Mouse (Mus musculus): ENCODE results near the gene 1700029F12Rik. TPM values are rescaled to one million over a fixed set of nuclear protein-coding genes. Genes with fewer than 3 reads are reported as not detected.

Gene 1700029F12Rik
- total RNA-seq (2023) = not detected

DNA sequence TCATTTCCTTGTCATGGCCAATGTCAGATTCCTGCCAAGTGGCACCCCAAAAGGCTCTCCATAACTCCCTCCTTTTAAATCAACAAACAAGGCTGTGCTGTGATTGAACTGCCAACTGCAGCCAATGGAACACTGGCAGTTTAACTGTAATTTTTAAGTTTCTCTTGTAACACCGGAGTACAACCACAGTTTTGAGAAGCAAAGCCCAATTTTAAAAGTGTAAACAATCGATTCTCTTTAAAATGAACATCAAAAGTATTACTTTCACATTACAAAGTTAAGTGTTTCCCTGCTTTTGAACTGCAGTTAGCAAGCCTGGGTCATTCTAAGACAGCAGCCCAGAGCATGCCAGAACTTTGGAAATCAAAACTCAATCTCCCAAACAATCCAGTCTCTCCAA, at the start of gene 1700029F12Rik:
TSS of gene 1700029F12Rik (minus strand) at position 101 of the 400 bp plus-strand sequence.

DNA sequence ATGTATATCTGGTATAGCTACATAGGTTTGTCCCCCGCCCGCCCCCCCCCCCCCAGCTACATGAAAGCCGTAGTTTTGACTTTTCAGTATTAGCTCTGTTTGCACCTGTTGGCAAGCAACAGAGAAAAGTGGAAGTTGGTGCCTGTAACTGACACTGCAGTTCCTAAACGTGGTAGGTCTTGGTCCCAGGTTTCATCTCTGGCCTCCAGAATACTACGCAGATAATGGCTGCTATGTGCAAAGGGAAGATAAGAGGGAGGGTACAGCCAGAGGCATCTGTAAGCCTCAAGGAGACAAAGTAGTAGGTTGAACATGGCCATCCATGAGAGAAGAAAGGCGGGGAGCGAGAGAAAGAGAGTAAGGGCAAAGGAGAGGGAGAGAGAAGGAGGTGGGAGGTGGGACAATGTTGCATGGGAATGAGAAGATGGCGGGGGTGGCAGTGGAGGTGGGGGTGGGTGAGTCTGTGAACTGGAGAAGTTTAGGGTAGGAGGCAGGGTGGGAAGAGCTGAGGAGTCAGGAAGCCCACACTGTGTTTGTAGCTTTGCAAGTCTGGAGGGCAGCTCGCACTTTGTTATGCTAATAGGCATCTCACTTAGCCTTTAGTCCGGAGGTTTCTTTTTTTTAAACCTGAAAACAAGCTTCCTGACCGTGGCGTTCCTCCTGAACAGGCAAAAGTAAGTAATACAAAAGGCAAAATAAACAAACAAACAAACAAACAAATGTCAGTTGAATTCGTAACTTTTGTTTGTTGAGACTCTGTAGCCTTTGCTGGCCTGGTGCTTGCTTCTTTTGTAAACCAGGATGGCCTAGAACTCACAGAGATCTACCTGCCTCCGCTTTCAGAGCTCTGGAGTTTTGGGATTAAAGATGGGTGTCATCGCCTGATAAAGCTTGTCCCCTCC, 32.7 kb upstream of the 1700029F12Rik start, which contains the start of gene Fam169a:
TSS of gene Fam169a (plus strand) at position 638 of the 902 bp plus-strand sequence.

Other genes starting within 250 kb of the 1700029F12Rik start
- not detected for gene Gcnt4, start 109.7 kb downstream of the 1700029F12Rik start, total RNA-seq (2023)
- gene Fam169a, start 32.9 kb upstream of the 1700029F12Rik start, total RNA-seq (2023) = not detected
- 100 to 1,000 TPM in 1 of 2 experiments, 1 to 10 TPM in 1; 2.4 to 133 TPM for gene Gm6169, start 64.9 kb upstream of the 1700029F12Rik start, total RNA-seq (2023)
- 10 to 100 TPM; 12.5 to 14.8 TPM for gene Gfm2, start 103.6 kb upstream of the 1700029F12Rik start, total RNA-seq (2023)
- 10 to 100 TPM; 50.1 to 64.4 TPM for gene Nsa2, start 103.6 kb upstream of the 1700029F12Rik start, total RNA-seq (2023)
- gene Hexb, start 164.0 kb upstream of the 1700029F12Rik start, total RNA-seq (2023) = 10 to 100 TPM; 55.2 to 56.1 TPM
- 1 to 10 TPM; 1.6 to 2.0 TPM for gene Enc1, start 206.7 kb upstream of the 1700029F12Rik start, total RNA-seq (2023)

Measured in neutrophil, adult 59 days (primary cell).